Mouse (Mus musculus) bone marrow macrophage, adult 2 months (primary cell): ENCODE results near the gene Rnf19b. TPM values are rescaled to one million over a fixed set of nuclear protein-coding genes. Genes with fewer than 3 reads are reported as not detected.

Experiments
- H3K27ac ChIP-seq: 2 replicates; pipeline ENCODE4 v1.5.1; 2012; ENCODE audit warnings: low read depth, low read length; ENCODE audit not compliant: insufficient read depth
- H3K4me1 ChIP-seq: 2 replicates; pipeline ENCODE4 v1.6.1; 2012; ENCODE audit warnings: low read length; ENCODE audit not compliant: control insufficient read depth, insufficient read depth
- H3K4me3 ChIP-seq: 2 replicates; pipeline ENCODE4 v1.5.1; 2012; ENCODE audit warnings: mild to moderate bottlenecking, low read length, moderate library complexity; ENCODE audit not compliant: insufficient read depth
- CTCF ChIP-seq: IDR thresholded peaks from 2 replicates; pipeline ENCODE4 v1.5.1; 2012; ENCODE audit warnings: low read depth, mild to moderate bottlenecking, low read length, moderate library complexity
- POLR2A ChIP-seq: IDR thresholded peaks from 2 replicates; pipeline ENCODE4 v1.6.1; 2012; ENCODE audit warnings: mild to moderate bottlenecking, low read depth, low read length, borderline replicate concordance
- polyA plus RNA-seq: library from polyadenylated mRNA; stranded (reverse); fragments of >200 nt; gene quantifications from 2 replicates; pipeline ENCODE4 v1.2.4, GENCODE M21; 2012; ENCODE audit not compliant: missing spikeins, insufficient read depth, insufficient read length

Gene Rnf19b
- polyA plus RNA-seq, 1 experiment, result 94.9 TPM

DNA sequence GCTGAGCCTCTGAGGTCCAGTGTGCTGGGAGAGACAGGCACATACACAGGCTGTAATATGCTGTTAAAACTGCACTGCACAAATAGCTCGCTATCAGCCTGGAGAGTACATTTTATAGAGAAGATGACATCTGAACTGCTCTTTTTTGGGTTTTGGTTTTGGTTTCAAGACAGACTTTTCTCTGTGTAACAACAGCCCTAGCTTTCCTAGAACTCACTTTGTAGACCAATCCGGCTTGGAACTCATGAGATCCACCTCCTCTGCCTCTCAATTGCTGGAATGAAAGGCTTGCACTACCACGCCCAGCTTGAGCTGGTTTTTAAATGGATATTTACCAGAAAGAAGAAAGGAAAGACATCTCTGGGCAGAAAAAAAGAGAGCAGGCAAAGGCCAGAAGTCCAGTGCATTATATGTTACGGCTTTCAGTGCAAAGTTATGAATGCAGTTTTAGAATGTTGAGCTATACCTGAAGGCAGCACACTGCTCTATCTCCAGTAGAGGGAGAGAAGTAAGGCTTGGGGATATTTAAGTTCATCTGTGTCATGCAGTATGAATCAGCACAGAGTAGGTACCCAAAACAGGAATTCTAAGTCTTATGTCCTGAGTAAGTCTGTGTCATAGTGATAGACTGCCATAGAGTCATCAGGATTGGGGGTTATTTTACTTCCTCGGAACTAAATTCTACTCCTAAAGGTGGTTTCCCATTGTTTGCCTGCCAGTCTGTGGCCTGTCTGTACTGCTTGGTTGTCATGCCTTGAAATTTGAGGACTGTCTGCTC is 9.8 kb downstream of the Rnf19b start:
- TF ChIP-seq POLR2A, result no peak
- TF ChIP-seq CTCF, result no peak
- Histone ChIP-seq H3K27ac (peak overlapping the region; percentile 72), H3K4me3 (peak overlapping the region; percentile 2; the same call in 1 of the 2 replicates), H3K4me1 (peaks cover 62% of the 10 kb centered on the region)

DNA sequence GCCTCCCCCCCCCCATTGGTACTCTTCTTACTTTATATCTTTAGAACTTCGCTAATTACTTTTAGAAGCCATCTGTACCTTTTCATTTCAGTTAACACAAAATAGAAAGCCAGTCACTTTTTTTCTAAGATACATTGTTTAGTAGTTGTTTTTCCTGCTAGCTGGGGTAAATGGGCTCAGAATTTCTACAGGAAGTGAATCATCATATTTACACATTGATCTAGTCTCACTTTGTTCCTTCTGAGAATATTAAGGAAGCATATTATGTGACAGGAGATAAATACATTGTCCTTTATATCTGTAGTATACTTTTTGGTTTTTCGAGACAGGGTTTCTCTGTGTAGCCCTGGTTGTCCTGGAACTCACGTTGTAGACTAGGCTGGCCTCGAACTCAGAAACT is 10.8 kb downstream of the Rnf19b start:
- H3K27ac ChIP-seq, result peak overlapping the region; percentile 72

GRCm38 (mm10) chr4:129079126-129079525 is 21.1 kb downstream of the Rnf19b start:
- peaks cover 17% of the 10 kb centered on the region for H3K4me1 ChIP-seq
- H3K4me3 ChIP-seq, result no peak overlapping the region
- TF ChIP-seq CTCF, result no peak
- no peak overlapping the region for H3K27ac ChIP-seq

More for the DNA sequence above, 10.8 kb downstream of the Rnf19b start:
- TF ChIP-seq POLR2A (no peak), CTCF (no peak)
- H3K4me3 ChIP-seq, result no peak overlapping the region
- H3K4me1 ChIP-seq, result peaks cover 53% of the 10 kb centered on the region

DNA sequence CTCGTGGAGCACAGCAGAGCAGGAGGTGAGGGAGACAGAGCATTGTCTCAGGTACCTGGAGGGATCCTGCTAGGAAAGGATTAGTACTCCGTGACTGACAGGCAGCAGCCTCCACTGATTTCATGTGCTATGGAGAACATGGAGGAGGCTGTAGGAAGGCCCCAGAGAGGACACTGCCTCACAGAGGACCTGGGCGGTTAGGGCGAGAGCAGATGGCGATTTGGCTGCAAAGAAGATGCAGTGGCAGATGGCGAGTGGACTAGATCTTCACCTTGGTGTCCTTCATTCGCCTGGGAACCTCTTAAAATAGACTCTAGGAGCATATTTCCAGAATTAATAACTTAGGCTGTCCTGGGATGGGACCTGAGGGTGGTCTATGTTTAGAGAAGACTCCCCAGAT is 23.0 kb downstream of the Rnf19b start:
- Histone ChIP-seq H3K27ac (peak overlapping the region; percentile 40), H3K4me3 (no peak overlapping the region), H3K4me1 (peaks cover 17% of the 10 kb centered on the region)
- TF ChIP-seq CTCF (0 out of 2 replicates have a peak, but pooled peaks have one; percentile 8), POLR2A (no peak)

- TF ChIP-seq CTCF (0 out of 2 replicates have a peak, but pooled peaks have one; percentile 2), POLR2A (no peak)
- H3K4me3 ChIP-seq, result no peak overlapping the region
- peak overlapping the region; percentile 40 for H3K27ac ChIP-seq
- H3K4me1 ChIP-seq, result peaks cover 17% of the 10 kb centered on the region
Measured at GRCm38 (mm10) chr4:129081512-129081911, 23.4 kb downstream of the Rnf19b start.

GRCm38 (mm10) chr4:129081939-129082338 is 23.9 kb downstream of the Rnf19b start:
- TF ChIP-seq POLR2A (no peak), CTCF (0 out of 2 replicates have a peak, but pooled peaks have one; percentile 23)
- peak overlapping the region; percentile 38 for H3K27ac ChIP-seq
- peaks cover 17% of the 10 kb centered on the region for H3K4me1 ChIP-seq
- H3K4me3 ChIP-seq, result no peak overlapping the region

GRCm38 (mm10) chr4:129082379-129083115 is 24.5 kb downstream of the Rnf19b start:
- Histone ChIP-seq H3K4me3 (no peak overlapping the region), H3K27ac (peak overlapping the region; percentile 38), H3K4me1 (peaks cover 17% of the 10 kb centered on the region)
- no peak for TF ChIP-seq POLR2A
- TF ChIP-seq CTCF, result peak; percentile 83

GRCm38 (mm10) chr4:129084896-129085295 is 26.8 kb downstream of the Rnf19b start:
- Histone ChIP-seq H3K27ac (no peak overlapping the region), H3K4me1 (peaks cover 22% of the 10 kb centered on the region), H3K4me3 (no peak overlapping the region)
- TF ChIP-seq POLR2A (no peak), CTCF (no peak)

DNA sequence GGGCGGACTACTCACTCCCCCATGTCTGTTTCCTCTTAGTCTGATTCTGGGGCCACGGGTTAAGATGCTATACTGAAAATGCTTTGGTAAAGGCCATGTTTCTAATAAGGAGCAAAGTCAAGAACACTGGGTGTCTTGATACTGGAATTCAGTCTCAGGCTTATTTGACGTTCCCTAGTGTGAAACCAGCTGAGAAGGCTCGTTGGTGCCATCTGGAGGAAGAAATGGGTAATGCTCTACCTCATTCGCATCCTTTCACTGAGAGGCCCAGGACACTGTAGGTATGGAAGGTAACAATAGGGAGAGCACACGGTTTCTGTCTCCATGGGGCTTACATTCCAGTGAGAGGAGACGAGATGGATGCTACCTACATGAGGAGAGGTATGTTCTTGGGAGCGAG is 28.0 kb downstream of the Rnf19b start:
- Histone ChIP-seq H3K4me3 (no peak overlapping the region), H3K27ac (no peak overlapping the region), H3K4me1 (peaks cover 22% of the 10 kb centered on the region)
- TF ChIP-seq CTCF (no peak), POLR2A (no peak)

GRCm38 (mm10) chr4:129087850-129088249 is 29.8 kb downstream of the Rnf19b start:
- TF ChIP-seq POLR2A, result no peak
- H3K4me3 ChIP-seq, result no peak overlapping the region
- no peak overlapping the region for H3K27ac ChIP-seq
- H3K4me1 ChIP-seq, result peaks cover 7% of the 10 kb centered on the region; the same call in 1 of the 2 replicates
